Mouse (Mus musculus) heart, postnatal 0 days (tissue): ENCODE results near the gene Gdf5. TPM values are rescaled to one million over a fixed set of nuclear protein-coding genes. Genes with fewer than 3 reads are reported as not detected.
"Not testable (repeated sequence)": the region's sequence is repeated elsewhere in the genome, so short reads cannot be mapped to it uniquely, and the experiment has no call there.

Experiments
- ATAC-seq: fragments of 200-750 bp; cut with Nextera tagmentation; 2 replicates; pipeline ENCODE4 v1.8.0; 2017; ENCODE audit warnings: low read depth, moderate number of reproducible peaks, moderate library complexity; ENCODE audit not compliant: insufficient read depth
- DNase-seq: peaks from one replicate; pipeline ENCODE4 v3.0.0-alpha.2; 2016; ENCODE audit warnings: low spot score
- H3K27ac ChIP-seq: fragments of 300-500 bp; sonication (generic); 2 replicates; pipeline ENCODE4 v1.5.1; 2014; ENCODE audit warnings: low read depth, mild to moderate bottlenecking
- H3K27me3 ChIP-seq: fragments of 300-500 bp; sonication (generic); 2 replicates; pipeline ENCODE4 v1.6.1; 2014; ENCODE audit warnings: low read length, mixed read lengths; ENCODE audit not compliant: control insufficient read depth, insufficient read depth
- H3K36me3 ChIP-seq: fragments of 300-500 bp; sonication (generic); replicated peaks from 2 replicates; pipeline ENCODE4 v1.6.1; 2014; ENCODE audit warnings: low read length, mixed read lengths; ENCODE audit not compliant: control insufficient read depth, insufficient read depth
- H3K4me1 ChIP-seq: fragments of 300-500 bp; sonication (generic); 2 replicates; pipeline ENCODE4 v1.6.1; 2014; ENCODE audit warnings: antibody characterized with exemption; ENCODE audit not compliant: control insufficient read depth, insufficient read depth
- H3K4me2 ChIP-seq: fragments of 300-500 bp; sonication (generic); 2 replicates; pipeline ENCODE4 v1.6.1; 2014; ENCODE audit warnings: low read depth, mild to moderate bottlenecking, low read length, moderate library complexity
- H3K4me3 ChIP-seq: fragments of 300-500 bp; sonication (generic); 2 replicates; pipeline ENCODE4 v1.5.1; 2014; ENCODE audit warnings: low read depth, low read length
- H3K9ac ChIP-seq: fragments of 300-500 bp; sonication (generic); replicated peaks from 2 replicates; pipeline ENCODE4 v1.6.1; 2014; ENCODE audit warnings: low read depth, low read length, mixed read lengths
- H3K9me3 ChIP-seq: fragments of 300-500 bp; sonication (generic); replicated peaks from 2 replicates; pipeline ENCODE4 v1.6.1; 2016; ENCODE audit warnings: low read length; ENCODE audit not compliant: control insufficient read depth
- CTCF ChIP-seq: IDR thresholded peaks from 2 replicates; pipeline ENCODE4 v1.5.1; 2016; ENCODE audit warnings: antibody characterized with exemption, control low read depth, low read depth
- EP300 ChIP-seq: IDR thresholded peaks from 2 replicates; pipeline ENCODE4 v1.6.1; 2016; ENCODE audit warnings: antibody characterized with exemption, low read depth
- WGBS: fragments of 180-500 bp; shearing (Covaris S2); extraction: QIAGEN DNeasy Blood & Tissue Kit; methylation state at CpG from one replicate; pipeline ENCODE4 v1.1.7; 2014; 5-methylcytosine and 5-hydroxymethylcytosine counted together
- polyA plus RNA-seq: library from polyadenylated mRNA; unstranded; fragments of >200 nt; fragmentation: Nextera tagmentation; extraction: Ambion mirVana; gene quantifications from 2 replicates; pipeline ENCODE4 v1.2.1, GENCODE M21; 2015
- total RNA-seq: library from RNA; depleted of rRNA; stranded (reverse); fragments of >200 nt; gene quantifications from 2 replicates; pipeline ENCODE4 v1.2.3, GENCODE M21; 2014; ENCODE audit warnings: low replicate concordance

Gene Gdf5
- total and polyA plus RNA-seq, 2 experiments from 2014 or later = 0.10 to 0.84 TPM

- ATAC-seq (no peak), DNase-seq (no peak)
- peaks cover 6% of the 10 kb centered on the region; the same call in 1 of the 2 replicates for H3K27me3 ChIP-seq
- no peaks in the 10 kb centered on the region for H3K4me1 ChIP-seq
- H3K4me2 ChIP-seq = no peak overlapping the region
- H3K9me3 ChIP-seq = no peaks in the 10 kb centered on the region
- TF ChIP-seq CTCF (no peak), EP300 (no peak)
- 58% methylated on average over 7 of the region's 7 CpGs for WGBS
- no peak overlapping the region for H3K27ac ChIP-seq
- H3K36me3 ChIP-seq = no peaks in the 10 kb centered on the region
- H3K9ac ChIP-seq = no peak overlapping the region
- H3K4me3 ChIP-seq = no peak overlapping the region
Measured at GRCm38 (mm10) chr2:155939897-155940529, 5.2 kb downstream of the Gdf5 start.

- H3K27me3 ChIP-seq = no peaks in the 10 kb centered on the region
- ATAC-seq = peak; percentile 95
- DNase-seq = peak; percentile 92
- no peaks in the 10 kb centered on the region for H3K9me3 ChIP-seq
- H3K9ac ChIP-seq = peak within 1 kb of the TSS; percentile 71
- TF ChIP-seq EP300 (no peak), CTCF (0 out of 2 replicates have a peak, but pooled peaks have one; percentile 6)
- peak within 1 kb of the TSS; percentile 81 for H3K4me3 ChIP-seq
- peaks cover 4% of the 10 kb centered on the region; the same call in 1 of the 2 replicates for H3K4me1 ChIP-seq
- H3K36me3 ChIP-seq = no peaks in the 10 kb centered on the region
- WGBS = under 1% methylated on average over 38 of the region's 38 CpGs
- H3K27ac ChIP-seq = peak within 1 kb of the TSS; percentile 81
- peak within 1 kb of the TSS; percentile 84 for H3K4me2 ChIP-seq
Measured at GRCm38 (mm10) chr2:155929531-155930442, 15.4 kb downstream of the Gdf5 start, which contains the start of gene Uqcc1. Uqcc1 (minus strand) TSS chr2:155930310.

DNA sequence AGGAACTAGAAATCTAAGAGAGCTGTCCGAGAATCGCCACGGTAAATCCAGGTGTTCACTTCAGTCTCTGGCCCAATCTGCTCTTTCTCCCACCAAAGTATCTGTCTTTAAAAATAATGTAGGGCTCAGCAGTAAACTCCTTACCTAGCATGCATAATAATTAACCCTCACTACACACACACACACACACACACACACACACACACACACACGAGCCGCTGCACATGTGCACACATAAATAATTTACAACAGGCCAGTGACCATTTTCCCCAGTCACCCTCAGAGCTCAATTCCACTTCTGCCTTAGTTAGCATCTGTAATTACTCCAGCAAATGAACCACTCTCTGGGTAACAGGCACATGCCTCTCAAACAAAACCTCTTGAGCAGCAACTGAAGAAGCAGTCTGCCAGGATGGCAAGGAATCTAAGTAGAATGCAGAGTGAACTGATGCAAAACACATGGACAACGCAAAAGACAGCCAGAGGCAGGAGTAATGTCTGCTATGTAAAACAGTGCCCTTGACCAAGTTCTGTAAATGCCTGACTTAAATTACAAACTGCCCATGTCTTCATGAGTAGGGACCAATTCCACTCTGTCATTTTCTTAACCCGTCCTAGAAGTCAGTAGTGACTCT, 16.3 kb downstream of the Gdf5 start:
- DNase-seq = no peak
- Histone ChIP-seq H3K4me1 (peaks cover 4% of the 10 kb centered on the region; the same call in 1 of the 2 replicates), H3K4me2 (peak overlapping the region; percentile 84), H3K4me3 (peak overlapping the region; percentile 81), H3K27me3 (no peaks in the 10 kb centered on the region), H3K36me3 (0 out of 2 replicates have a peak, but pooled peaks cover 6% of the 10 kb centered on the region), H3K27ac (peak overlapping the region; percentile 81), H3K9ac (peak overlapping the region; percentile 71), H3K9me3 (no peaks in the 10 kb centered on the region)
- no peak for TF ChIP-seq EP300
- no peak for TF ChIP-seq CTCF
- ATAC-seq = no peak
- WGBS = 67% methylated on average over 7 of the region's 7 CpGs

DNA sequence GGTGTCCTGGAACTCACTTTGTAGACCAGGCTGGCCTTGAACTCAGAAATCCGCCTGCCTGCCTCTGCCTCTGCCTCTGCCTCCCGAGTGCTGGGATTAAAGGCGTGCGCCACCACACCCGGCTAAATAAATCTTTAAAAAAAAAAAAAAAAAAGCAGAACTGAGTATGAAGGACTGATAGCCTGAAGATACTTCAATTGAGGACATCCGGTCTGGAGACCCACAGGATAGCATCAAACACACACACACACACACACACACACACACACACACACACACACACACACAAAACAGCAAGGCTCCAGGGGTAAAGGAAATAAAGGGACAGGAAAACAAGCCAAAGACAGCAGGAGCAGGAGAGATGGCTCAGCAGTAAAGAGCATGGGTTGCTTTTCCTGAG, 20.0 kb downstream of the Gdf5 start:
- ATAC-seq, H3K9me3 ChIP-seq, H3K27ac ChIP-seq, H3K4me3 ChIP-seq, DNase-seq, H3K4me1 ChIP-seq, H3K27me3 ChIP-seq, H3K9ac ChIP-seq, H3K4me2 ChIP-seq: not testable (repeated sequence)
- peaks cover 17% of the 10 kb centered on the region; the same call in 1 of the 2 replicates for H3K36me3 ChIP-seq
- WGBS = 92% methylated on average over 6 of the region's 6 CpGs

DNA sequence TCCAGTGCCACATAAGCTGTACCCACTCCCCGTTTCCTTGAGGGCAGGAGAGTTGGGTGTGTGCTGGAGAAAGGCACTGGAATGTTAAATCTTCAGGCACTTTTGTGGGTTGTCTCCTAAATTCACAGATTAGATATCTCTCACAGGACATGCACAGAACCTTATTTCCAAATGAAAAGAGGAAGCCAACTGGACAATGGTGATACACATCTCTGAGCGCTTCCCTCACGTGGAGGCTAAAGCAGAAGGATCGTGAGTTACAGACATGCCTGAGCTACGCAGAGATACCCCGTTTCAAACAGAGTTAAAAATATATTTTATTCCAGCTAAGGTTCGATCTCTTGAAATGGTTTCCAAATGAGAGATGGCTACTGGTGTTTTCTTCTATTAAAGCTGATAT, 22.0 kb downstream of the Gdf5 start:
- DNase-seq (no peak), ATAC-seq (no peak)
- no peak overlapping the region for H3K4me3 ChIP-seq
- H3K9ac ChIP-seq = no peak overlapping the region
- H3K4me1 ChIP-seq = no peaks in the 10 kb centered on the region
- TF ChIP-seq EP300 (no peak), CTCF (no peak)
- 91% methylated on average over 7 of the region's 7 CpGs for WGBS
- no peaks in the 10 kb centered on the region for H3K9me3 ChIP-seq
- no peak overlapping the region for H3K4me2 ChIP-seq
- H3K36me3 ChIP-seq = peaks cover 33% of the 10 kb centered on the region
- H3K27ac ChIP-seq = no peak overlapping the region
- H3K27me3 ChIP-seq = no peaks in the 10 kb centered on the region
